Mouse (Mus musculus) spleen, postnatal 10 days (tissue): ENCODE results near the gene Gm4788.
"Not testable (repeated sequence)": the region's sequence is repeated elsewhere in the genome, so short reads cannot be mapped to it uniquely, and the experiment has no call there.

Experiments used
- DNase-seq, 2 experiments: peaks; one replicate each; pipeline ENCODE4 v3.0.0; 2021 to 2022; ENCODE audit warnings: low spot score in 2 of 2

Gm4788 gene

GRCm38 (mm10) chr1:139781143-139781542, at the start of gene Gm4788:
Gene Gm4788, minus strand, starts transcription at chr1:139781243.
- no peak for DNase-seq

- no peak for DNase-seq
Measured at GRCm38 (mm10) chr1:139808594-139808993, 27.6 kb upstream of the Gm4788 start.

- DNase-seq: not testable (repeated sequence)
Measured at GRCm38 (mm10) chr1:139769913-139770312, 11.1 kb downstream of the Gm4788 start.

DNA sequence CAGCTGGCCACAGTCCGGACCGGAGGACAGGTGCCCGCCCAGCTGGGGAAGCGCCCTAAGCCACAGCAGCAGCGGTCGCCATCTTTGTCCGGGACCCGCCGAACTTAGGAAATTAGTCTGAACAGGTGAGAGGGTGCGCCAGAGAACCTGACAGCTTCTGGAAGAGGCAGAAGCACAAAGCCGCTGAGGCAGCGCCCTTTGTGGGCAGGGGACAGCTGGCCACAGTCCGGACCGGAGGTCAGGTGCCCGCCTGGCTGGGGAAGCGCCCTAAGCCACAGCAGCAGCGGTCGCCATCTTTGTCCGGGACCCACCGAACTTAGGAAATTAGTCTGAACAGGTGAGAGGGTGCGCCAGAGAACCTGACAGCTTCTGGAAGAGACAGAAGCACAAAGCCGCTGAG, 64.4 kb downstream of the Gm4788 start:
- DNase-seq: not testable (repeated sequence)

DNA sequence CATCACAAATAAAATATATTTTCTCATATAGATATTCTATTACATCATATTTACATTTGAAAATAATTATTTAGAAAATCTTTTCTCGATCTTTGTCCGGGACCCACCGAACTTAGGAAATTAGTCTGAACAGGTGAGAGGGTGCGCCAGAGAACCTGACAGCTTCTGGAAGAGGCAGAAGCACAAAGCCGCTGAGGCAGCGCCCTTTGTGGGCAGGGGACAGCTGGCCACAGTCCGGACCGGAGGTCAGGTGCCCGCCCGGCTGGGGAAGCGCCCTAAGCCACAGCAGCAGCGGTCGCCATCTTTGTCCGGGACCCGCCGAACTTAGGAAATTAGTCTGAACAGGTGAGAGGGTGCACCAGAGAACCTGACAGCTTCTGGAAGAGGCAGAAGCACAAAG, 64.8 kb downstream of the Gm4788 start:
- not testable (repeated sequence) for DNase-seq

GRCm38 (mm10) chr1:139649921-139650320, 131.1 kb downstream of the Gm4788 start:
- DNase-seq: not testable (repeated sequence)
